In genomic region chr14:79214660-79215249, GRCm38 (mm10) we compare ENCODE assay signal across 33 mouse cellular contexts. TPM values are rescaled to one million over a fixed set of nuclear protein-coding genes. Genes with fewer than 3 reads are reported as not detected.
A peak's percentile ranks its signal among the peaks of the same experiment; 100 is the strongest.
DNase-seq lines count a peak whose midpoint lies in the region; ATAC-seq and TF ChIP-seq lines count a peak whose summit lies in the region.
"Had no signal": no experiment of that assay in that cellular context is flagged by ENCODE, and none has a peak within 500 bp of the region (broad histone marks: within the 10 kb centered on the region; RNA-seq: fewer than 3 reads in every experiment).

No protein-coding gene starts in this region.

- ATAC-seq in granulocyte monocyte progenitor cell, adult 5-6 weeks (replicated peaks; ENCODE audit: poor library complexity, severe bottlenecking): peak; percentile 42; the same call in 1 of the 2 replicates
- 0 out of 2 replicates have a peak, but pooled peaks have one; percentile 27 for ATAC-seq in monocyte, adult 5-6 weeks (replicated peaks; ENCODE audit: insufficient number of reproducible peaks, low FRiP score, low TSS enrichment, poor library complexity, severe bottlenecking)
- ATAC-seq: forebrain, embryonic 13.5 days; liver, postnatal 0 days had no signal

- DNase-seq in heart, postnatal 4 days: peak; percentile 6
- DNase-seq in heart, adult 2 months: no peak
- peak; percentile 17 to 18 for DNase-seq in right cerebral cortex, postnatal 10 days (ENCODE audit: low spot score in 2 of 2)
- no peak for DNase-seq in right cerebral cortex, adult 18-20 months
- no peak for DNase-seq in spleen, adult 12 weeks (ENCODE audit: low spot score)
- no peak for DNase-seq in left cerebral cortex, postnatal 10 days (ENCODE audit: extremely low spot score in 1 of 2, low spot score in 2 of 2)
- DNase-seq: adrenal gland, adult 8-10 months; cerebellum, adult 18-20 months; cerebellum, postnatal 14 days; gastrocnemius, postnatal 10 days; heart, adult 18-20 months; kidney, adult 2 months; liver, postnatal 0 days; right cerebral cortex, postnatal 25 days had no signal

- no peak for TF ChIP-seq EP300 in heart, adult 2 months (IDR thresholded peaks at IDR 0.05; ENCODE audit: insufficient read depth, low read depth, low read length)

- H3K79me2 ChIP-seq in heart, adult 2 months (replicated peaks; ENCODE audit: control insufficient read depth, insufficient read depth, low read length): no peaks in the 10 kb centered on the region

- no peak overlapping the region for H3K9ac ChIP-seq in heart, adult 2 months (ENCODE audit: low read depth, low read length)
- H3K9ac ChIP-seq: embryonic facial prominence, embryonic 12.5 days; forebrain, embryonic 13.5 days; hindbrain, embryonic 13.5 days; liver, postnatal 0 days had no signal

- no peak for TF ChIP-seq CTCF in heart, adult 2 months (IDR thresholded peaks at IDR 0.05)

- H3K27ac ChIP-seq in heart, adult 2 months: no peak overlapping the region
- H3K27ac ChIP-seq: embryonic facial prominence, embryonic 12.5 days; forebrain, embryonic 13.5 days; hindbrain, embryonic 13.5 days; kidney, postnatal 0 days; macrophage had no signal

- TF ChIP-seq POLR2A in heart, adult 2 months (IDR thresholded peaks at IDR 0.05; ENCODE audit: insufficient read depth, low read depth, low read length): no peak

- intact Hi-C loops in heart, adult 2 months (cut with DNase I): no loop called here
- intact Hi-C loops in left cerebral cortex, postnatal 10 days (cut with DNase I): no loop called here

- no peak overlapping the region for H3K4me3 ChIP-seq in heart, adult 2 months
- H3K4me3 ChIP-seq: embryonic facial prominence, embryonic 12.5 days; forebrain, embryonic 13.5 days; hindbrain, embryonic 13.5 days had no signal

- no peaks in the 10 kb centered on the region for H3K27me3 ChIP-seq in heart, adult 2 months (ENCODE audit: control insufficient read depth, insufficient read depth, low read length)
- H3K27me3 ChIP-seq: embryonic facial prominence, embryonic 12.5 days; forebrain, embryonic 13.5 days; hindbrain, embryonic 13.5 days had no signal

- no peaks in the 10 kb centered on the region for H3K4me1 ChIP-seq in heart, adult 2 months (ENCODE audit: control insufficient read depth, insufficient read depth, low read length)
- H3K4me1 ChIP-seq: embryonic facial prominence, embryonic 12.5 days; forebrain, embryonic 13.5 days; hindbrain, embryonic 13.5 days had no signal

- H3K36me3 ChIP-seq in heart, adult 2 months (ENCODE audit: control insufficient read depth, insufficient read depth, low read length): no peaks in the 10 kb centered on the region
- H3K36me3 ChIP-seq: embryonic facial prominence, embryonic 12.5 days; hindbrain, embryonic 13.5 days had no signal

- 71% methylated on average over 8 of the region's 8 CpGs for WGBS in heart, adult 2 months

RNA-seq across cellular contexts. Expression of gene Zfp957, which starts 32.4 kb away (rescaled TPM):
- not detected for total RNA-seq in heart, postnatal 4 days (2021)
- not detected for total RNA-seq in heart, adult 2 months (2021)
- not detected in 2 replicates for polyA plus RNA-seq in heart, adult 2 months (2012; rRNA removed)
- total RNA-seq in granulocyte monocyte progenitor cell, adult 5-6 weeks (2014; fragmentation: Nextera tagmentation): not detected in 2 replicates
- total RNA-seq in granulocyte monocyte progenitor cell, adult 5-6 weeks (2017): not detected in 2 replicates
- total RNA-seq in monocyte, adult 5-6 weeks (2017): not detected in 3 replicates
- total RNA-seq in left cerebral cortex, postnatal 10 days (2021): not detected
- total RNA-seq: gastrocnemius, postnatal 10 days; heart, adult 18-20 months; heart, postnatal 25 days; layer of hippocampus, postnatal 10 days; left cerebral cortex, adult 8-10 months; MEL; midbrain, postnatal 0 days had no signal
- polyA plus RNA-seq: C2C12; embryonic facial prominence, embryonic 12.5 days; forebrain, embryonic 13.5 days; heart, embryonic 14.5 days; hindbrain, embryonic 13.5 days; kidney, adult 2 months; kidney, postnatal 0 days; limb, embryonic 11.5 days; liver, embryonic 11.5 days; liver, postnatal 0 days; macrophage; midbrain, embryonic 11.5 days; neural tube, embryonic 11.5 days; spleen, adult 2 months had no signal

Comparison
In these comparisons a context has a peak if more than half of its experiments do, and no peak if none do; other contexts are left out.
1. DNase-seq: peak in heart, postnatal 4 days (single experiment) and right cerebral cortex, postnatal 10 days (2 of 2); none in heart, adult 2 months (0 of 2), right cerebral cortex, adult 18-20 months (single experiment), spleen, adult 12 weeks (single experiment) and left cerebral cortex, postnatal 10 days (0 of 2).